Mouse (Mus musculus) limb, embryonic 15.5 days (tissue): ENCODE results near the gene Dph3. TPM values are rescaled to one million over a fixed set of nuclear protein-coding genes. Genes with fewer than 3 reads are reported as not detected.
"Not testable (repeated sequence)": the region's sequence is repeated elsewhere in the genome, so short reads cannot be mapped to it uniquely, and the experiment has no call there.

Experiments
- ATAC-seq: fragments of 200-750 bp; cut with Nextera tagmentation; 2 replicates; pipeline ENCODE4 v1.8.0; 2017; ENCODE audit warnings: low read depth, moderate TSS enrichment; ENCODE audit not compliant: insufficient number of reproducible peaks, low FRiP score, low TSS enrichment
- H3K27ac ChIP-seq: fragments of 300-500 bp; sonication (generic); 2 replicates; pipeline ENCODE4 v1.5.1; 2015; ENCODE audit warnings: moderate library complexity, mild to moderate bottlenecking, inconsistent platforms
- H3K27me3 ChIP-seq: fragments of 300-500 bp; sonication (generic); 2 replicates; pipeline ENCODE4 v1.6.1; 2015; ENCODE audit warnings: inconsistent platforms
- H3K36me3 ChIP-seq: fragments of 300-500 bp; sonication (generic); 2 replicates; pipeline ENCODE4 v1.6.1; 2015; ENCODE audit warnings: inconsistent platforms
- H3K4me1 ChIP-seq: fragments of 300-500 bp; sonication (generic); 2 replicates; pipeline ENCODE4 v1.6.1; 2015; ENCODE audit warnings: inconsistent platforms
- H3K4me2 ChIP-seq: fragments of 300-500 bp; sonication (generic); 2 replicates; pipeline ENCODE4 v1.6.1; 2015; ENCODE audit warnings: mild to moderate bottlenecking, inconsistent platforms
- H3K4me3 ChIP-seq: fragments of 300-500 bp; sonication (generic); 2 replicates; pipeline ENCODE4 v1.5.1; 2015; ENCODE audit warnings: mild to moderate bottlenecking, inconsistent platforms
- H3K9ac ChIP-seq: fragments of 300-500 bp; sonication (generic); 2 replicates; pipeline ENCODE4 v1.6.1; 2015; ENCODE audit warnings: inconsistent platforms
- H3K9me3 ChIP-seq: fragments of 300-500 bp; sonication (generic); 2 replicates; pipeline ENCODE4 v1.6.1; 2016; ENCODE audit warnings: inconsistent platforms
- WGBS: fragments of 180-500 bp; shearing (Covaris S2); methylation state at CpG from one replicate; pipeline ENCODE4 v1.1.7; 2015; 5-methylcytosine and 5-hydroxymethylcytosine counted together
- polyA plus RNA-seq: library from polyadenylated mRNA; unstranded; fragments of >200 nt; fragmentation: Nextera tagmentation; extraction: Ambion mirVana; gene quantifications from 2 replicates; pipeline ENCODE4 v1.2.1, GENCODE M21; 2015

Gene Dph3
- polyA plus RNA-seq, 1 experiment from 2014 or later: 74.3 TPM

DNA sequence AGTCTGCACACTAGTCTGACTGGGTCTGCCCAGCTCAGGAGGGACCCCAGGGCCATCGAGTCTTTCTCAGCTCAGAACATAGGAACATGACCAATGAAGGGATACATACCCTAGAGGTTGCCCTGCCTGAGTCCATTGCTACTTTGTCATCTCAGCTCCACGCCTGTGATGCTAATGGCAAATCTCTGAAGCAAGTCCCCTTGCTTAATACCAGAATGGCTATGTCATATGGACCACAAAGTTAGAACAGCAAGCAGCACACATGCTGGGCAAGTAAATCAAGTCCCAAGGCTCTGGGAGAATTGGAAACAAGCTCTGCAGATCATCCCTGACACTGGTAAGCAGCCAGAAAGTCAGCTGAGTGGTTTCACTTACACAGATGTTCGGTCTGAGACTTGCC lies 13.4 kb upstream of the Dph3 start:
- Histone ChIP-seq H3K4me3 (no peak overlapping the region), H3K9ac (no peak overlapping the region), H3K27me3 (no peaks in the 10 kb centered on the region), H3K9me3 (no peaks in the 10 kb centered on the region), H3K4me1 (no peaks in the 10 kb centered on the region), H3K4me2 (no peak overlapping the region), H3K27ac (no peak overlapping the region), H3K36me3 (peaks cover 68% of the 10 kb centered on the region)
- no peak for ATAC-seq
- WGBS: 91% methylated on average over 3 of the region's 3 CpGs

GRCm38 (mm10) chr14:32097691-32098090 lies 12.2 kb upstream of the Dph3 start:
- no peak overlapping the region for H3K9ac ChIP-seq
- 86% methylated on average over 7 of the region's 7 CpGs for WGBS
- H3K4me3 ChIP-seq: no peak overlapping the region
- H3K4me2 ChIP-seq: no peak overlapping the region
- H3K4me1 ChIP-seq: no peaks in the 10 kb centered on the region
- no peak for ATAC-seq
- no peak overlapping the region for H3K27ac ChIP-seq
- H3K9me3 ChIP-seq: no peaks in the 10 kb centered on the region
- H3K27me3 ChIP-seq: no peaks in the 10 kb centered on the region
- peaks cover 67% of the 10 kb centered on the region for H3K36me3 ChIP-seq

DNA sequence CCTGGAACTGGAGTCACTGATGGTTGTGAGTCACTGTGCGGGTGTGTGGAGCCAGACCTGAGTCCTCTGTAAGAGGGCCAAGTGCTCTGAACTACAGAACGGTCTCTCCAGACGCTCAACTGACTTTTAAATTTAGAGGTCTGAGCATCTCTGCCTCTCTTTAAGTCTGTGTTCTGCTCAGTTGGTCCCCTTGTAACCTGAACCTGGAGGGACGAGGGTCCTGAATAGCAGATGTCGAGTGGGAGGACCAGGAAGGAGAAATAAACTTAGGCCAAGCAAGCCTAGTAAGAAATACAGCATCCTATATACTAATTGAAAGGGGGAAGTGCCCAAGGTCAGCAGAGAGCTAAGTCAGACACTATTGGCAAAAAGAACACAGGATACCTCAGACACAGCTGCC lies 11.2 kb upstream of the Dph3 start:
- Histone ChIP-seq H3K27me3 (no peaks in the 10 kb centered on the region), H3K4me1 (no peaks in the 10 kb centered on the region), H3K36me3 (peaks cover 72% of the 10 kb centered on the region), H3K4me3 (no peak overlapping the region), H3K9ac (no peak overlapping the region), H3K9me3 (no peaks in the 10 kb centered on the region), H3K4me2 (no peak overlapping the region), H3K27ac (no peak overlapping the region)
- no peak for ATAC-seq
- WGBS: 77% methylated on average over 5 of the region's 5 CpGs

DNA sequence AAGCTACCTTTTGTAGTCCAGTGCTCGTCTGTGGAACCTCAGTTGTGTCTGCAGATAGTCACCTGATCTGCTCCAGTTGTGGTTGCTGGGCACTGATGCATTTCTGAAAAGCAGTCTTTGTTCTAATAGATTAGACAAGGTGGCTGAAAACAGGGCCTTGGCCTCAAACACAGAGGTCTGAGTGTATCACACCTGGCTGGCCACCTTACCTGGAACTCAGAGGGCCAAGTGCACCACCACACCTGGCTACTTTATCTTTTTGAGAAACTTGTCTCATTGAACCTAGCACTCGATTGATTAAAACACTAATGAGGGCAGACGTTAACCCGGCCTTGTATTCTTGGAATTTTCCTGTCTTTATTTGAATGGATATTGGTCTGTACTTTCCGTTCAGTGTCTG lies 10.1 kb upstream of the Dph3 start:
- ATAC-seq: no peak
- no peaks in the 10 kb centered on the region for H3K9me3 ChIP-seq
- no peak overlapping the region for H3K4me2 ChIP-seq
- no peaks in the 10 kb centered on the region for H3K27me3 ChIP-seq
- peaks cover 71% of the 10 kb centered on the region for H3K36me3 ChIP-seq
- WGBS: 77% methylated on average over 5 of the region's 5 CpGs
- no peak overlapping the region for H3K4me3 ChIP-seq
- peaks cover 8% of the 10 kb centered on the region; the same call in 1 of the 2 replicates for H3K4me1 ChIP-seq
- no peak overlapping the region for H3K9ac ChIP-seq
- no peak overlapping the region for H3K27ac ChIP-seq

GRCm38 (mm10) chr14:32093500-32094117 lies 8.1 kb upstream of the Dph3 start:
- Histone ChIP-seq H3K4me1 (peaks cover 8% of the 10 kb centered on the region; the same call in 1 of the 2 replicates), H3K27ac (no peak overlapping the region), H3K9me3 (no peaks in the 10 kb centered on the region), H3K36me3 (peaks cover 51% of the 10 kb centered on the region), H3K4me3 (no peak overlapping the region), H3K9ac (no peak overlapping the region), H3K4me2 (no peak overlapping the region), H3K27me3 (no peaks in the 10 kb centered on the region)
- WGBS: 83% methylated on average over 11 of the region's 11 CpGs
- ATAC-seq: no peak

GRCm38 (mm10) chr14:32093018-32093417 lies 7.5 kb upstream of the Dph3 start:
- Histone ChIP-seq H3K4me3 (no peak overlapping the region), H3K36me3 (peaks cover 45% of the 10 kb centered on the region), H3K27ac (no peak overlapping the region), H3K27me3 (no peaks in the 10 kb centered on the region), H3K9me3 (no peaks in the 10 kb centered on the region), H3K4me1 (peaks cover 8% of the 10 kb centered on the region; the same call in 1 of the 2 replicates), H3K4me2 (no peak overlapping the region), H3K9ac (no peak overlapping the region)
- 84% methylated on average over 1 of the region's 1 CpGs for WGBS
- no peak for ATAC-seq

GRCm38 (mm10) chr14:32091704-32092103 lies 6.2 kb upstream of the Dph3 start:
- Histone ChIP-seq H3K27me3 (no peaks in the 10 kb centered on the region), H3K36me3 (peaks cover 32% of the 10 kb centered on the region), H3K9ac (no peak overlapping the region), H3K4me3 (no peak overlapping the region), H3K9me3 (no peaks in the 10 kb centered on the region), H3K27ac (no peak overlapping the region), H3K4me1 (peaks cover 8% of the 10 kb centered on the region; the same call in 1 of the 2 replicates), H3K4me2 (no peak overlapping the region)
- no peak for ATAC-seq
- 62% methylated on average over 4 of the region's 4 CpGs for WGBS

- H3K4me1 ChIP-seq: peaks cover 12% of the 10 kb centered on the region
- H3K4me3 ChIP-seq: no peak overlapping the region
- H3K9me3 ChIP-seq: no peaks in the 10 kb centered on the region
- WGBS: 26% methylated on average over 4 of the region's 4 CpGs
- H3K4me2 ChIP-seq: no peak overlapping the region
- H3K27me3 ChIP-seq: no peaks in the 10 kb centered on the region
- H3K36me3 ChIP-seq: peaks cover 27% of the 10 kb centered on the region
- H3K9ac ChIP-seq: no peak overlapping the region
- ATAC-seq: no peak
- H3K27ac ChIP-seq: no peak overlapping the region
Observed at GRCm38 (mm10) chr14:32091124-32091523, 5.6 kb upstream of the Dph3 start.

- not testable (repeated sequence) for H3K4me3 ChIP-seq, H3K4me2 ChIP-seq, H3K27ac ChIP-seq, H3K9me3 ChIP-seq, H3K27me3 ChIP-seq, H3K9ac ChIP-seq, ATAC-seq
- Histone ChIP-seq H3K4me1 (peaks cover 14% of the 10 kb centered on the region), H3K36me3 (peaks cover 14% of the 10 kb centered on the region)
- 91% methylated on average over 7 of the region's 7 CpGs for WGBS
Observed at GRCm38 (mm10) chr14:32087584-32088248, 2.2 kb upstream of the Dph3 start.

- ATAC-seq: no peak
- Histone ChIP-seq H3K4me2 (peak overlapping the region; percentile 59), H3K27ac (peak overlapping the region; percentile 94), H3K27me3 (no peaks in the 10 kb centered on the region), H3K9ac (no peak overlapping the region), H3K4me3 (peak overlapping the region; percentile 72), H3K36me3 (peaks cover 20% of the 10 kb centered on the region), H3K4me1 (peaks cover 10% of the 10 kb centered on the region), H3K9me3 (no peaks in the 10 kb centered on the region)
- 19% methylated on average over 8 of the region's 8 CpGs for WGBS
Observed at GRCm38 (mm10) chr14:32086226-32086625, 697 bp upstream of the Dph3 start.

DNA sequence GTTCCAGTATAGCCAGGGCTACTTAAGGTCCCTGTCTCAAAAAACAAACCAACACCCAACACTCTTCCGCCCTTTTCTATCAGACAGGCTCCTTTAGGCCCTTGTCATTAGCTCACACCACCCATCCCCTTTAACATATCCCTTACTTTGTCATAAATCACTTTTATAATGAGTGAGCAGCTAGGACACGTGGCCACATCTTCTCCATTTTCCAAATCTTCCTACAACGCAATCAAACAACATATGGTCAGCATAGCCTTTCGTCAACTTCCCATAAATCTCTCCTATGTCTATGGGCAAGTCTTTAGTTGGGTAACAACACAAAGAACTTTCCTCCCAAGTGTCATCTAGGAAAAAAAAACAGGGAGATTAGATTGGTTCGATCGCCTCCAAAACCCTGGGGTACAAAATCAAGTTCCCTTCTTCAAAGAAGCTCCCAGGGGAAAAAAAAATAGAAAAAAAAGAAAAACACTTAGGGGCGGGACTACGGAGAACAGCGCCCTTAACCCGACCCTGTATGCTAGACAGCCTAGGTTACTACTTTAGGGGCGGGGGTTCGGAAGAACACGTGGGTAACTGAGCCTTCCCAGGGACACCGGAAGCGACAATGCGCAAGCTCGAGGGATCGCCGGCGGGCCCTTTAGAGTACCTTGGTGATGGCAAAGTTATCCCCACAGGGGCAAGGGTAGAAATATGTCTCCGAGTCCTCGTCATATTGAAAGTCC lies 606 bp downstream of the Dph3 start, which contains the start of gene Oxnad1:
Gene Oxnad1, plus strand, starts transcription at position 614 of the 725 bp plus-strand sequence.
- peak within 1 kb of the TSS; percentile 59 for H3K4me2 ChIP-seq
- peak; percentile 91 for ATAC-seq
- peaks cover 25% of the 10 kb centered on the region for H3K36me3 ChIP-seq
- 2% methylated on average over 22 of the region's 22 CpGs for WGBS
- H3K4me3 ChIP-seq: peak within 1 kb of the TSS; percentile 72
- H3K9ac ChIP-seq: peak within 1 kb of the TSS; percentile 62
- peak within 1 kb of the TSS; percentile 94 for H3K27ac ChIP-seq
- no peaks in the 10 kb centered on the region for H3K27me3 ChIP-seq
- peaks cover 6% of the 10 kb centered on the region; the same call in 1 of the 2 replicates for H3K4me1 ChIP-seq
- no peaks in the 10 kb centered on the region for H3K9me3 ChIP-seq

GRCm38 (mm10) chr14:32083466-32083865 lies 2.1 kb downstream of the Dph3 start:
- Histone ChIP-seq H3K9me3 (no peaks in the 10 kb centered on the region), H3K36me3 (peaks cover 25% of the 10 kb centered on the region), H3K4me1 (peaks cover 6% of the 10 kb centered on the region; the same call in 1 of the 2 replicates), H3K27me3 (no peaks in the 10 kb centered on the region), H3K4me3 (no peak overlapping the region), H3K9ac (no peak overlapping the region), H3K4me2 (no peak overlapping the region), H3K27ac (no peak overlapping the region)
- no peak for ATAC-seq
- WGBS: 89% methylated on average over 2 of the region's 2 CpGs
